Mouse (Mus musculus): ENCODE data around the gene Ctsll3. TPM values are rescaled to one million over a fixed set of nuclear protein-coding genes. Genes with fewer than 3 reads are reported as not detected.

Ctsll3 gene
- total RNA-seq, 2 experiments from 2014 or later = not detected

DNA sequence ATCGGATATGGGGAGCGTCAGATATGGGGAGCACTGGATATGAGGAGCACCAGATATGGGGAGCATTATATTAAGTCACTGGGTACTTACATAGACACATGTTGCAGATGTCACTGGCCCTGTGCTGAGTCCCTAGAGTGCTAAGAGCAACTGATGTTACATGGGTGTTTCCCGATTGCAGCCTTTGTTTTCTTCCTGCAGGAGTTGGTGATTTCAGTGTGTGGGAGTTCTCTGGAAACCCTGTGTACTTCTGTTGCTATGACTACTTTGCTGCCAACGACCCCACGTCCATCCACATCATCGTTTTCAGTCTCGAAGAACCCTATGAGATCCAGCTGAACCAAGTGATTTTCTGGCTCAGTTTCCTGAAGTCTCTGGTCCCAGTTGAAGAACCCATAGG lies 51.7 kb downstream of the Ctsll3 start:
- no peak for ATAC-seq (replicated peaks; ENCODE audit: low FRiP score, low TSS enrichment, poor library complexity, severe bottlenecking)

DNA sequence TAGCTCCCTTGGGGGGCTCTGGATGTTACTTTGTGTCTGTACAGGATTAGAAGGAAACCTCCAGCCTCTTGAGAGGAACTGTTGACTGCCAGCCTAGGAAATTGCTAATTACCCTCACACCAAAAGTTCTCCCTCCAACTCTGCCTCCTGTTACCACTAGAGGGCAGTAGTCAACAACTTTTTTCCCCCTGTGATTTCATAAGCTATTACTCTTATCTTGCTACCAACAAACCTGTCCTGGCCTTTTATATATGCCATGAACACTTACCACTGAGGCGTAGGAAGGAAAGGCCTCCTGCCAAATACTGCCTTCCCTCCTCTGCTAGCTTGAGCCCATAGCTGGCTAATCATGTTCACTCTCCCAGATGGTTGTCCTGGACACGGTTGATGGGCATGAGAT lies 54.1 kb downstream of the Ctsll3 start:
- ATAC-seq (replicated peaks; ENCODE audit: low FRiP score, low TSS enrichment, poor library complexity, severe bottlenecking) = no peak

Other genes starting within 250 kb of the Ctsll3 start
- 13.9 and 19.9 TPM in 2 replicates for gene Dapk1, start 200.9 kb downstream of the Ctsll3 start, total RNA-seq (2014; fragmentation: Nextera tagmentation)
- 8.2 and 10.4 TPM in 2 replicates for gene Dapk1, start 200.9 kb downstream of the Ctsll3 start, total RNA-seq (2017)
- not detected in 2 replicates for gene BC051665, start 16.5 kb downstream of the Ctsll3 start, total RNA-seq (2014; fragmentation: Nextera tagmentation)
- not detected in 2 replicates for gene BC051665, start 16.5 kb downstream of the Ctsll3 start, total RNA-seq (2017)
- gene 4930486L24Rik, start 61.6 kb upstream of the Ctsll3 start, total RNA-seq (2014; fragmentation: Nextera tagmentation) = not detected in 2 replicates
- 0.15 and 0.99 TPM in 2 replicates for gene 4930486L24Rik, start 61.6 kb upstream of the Ctsll3 start, total RNA-seq (2017)
- gene Gm49392, start 94.0 kb upstream of the Ctsll3 start, total RNA-seq (2014; fragmentation: Nextera tagmentation) = not detected in 2 replicates
- not detected in 2 replicates for gene Gm49392, start 94.0 kb upstream of the Ctsll3 start, total RNA-seq (2017)
- 1.9 and 2.1 TPM in 2 replicates for gene Ctla2b, start 94.6 kb upstream of the Ctsll3 start, total RNA-seq (2014; fragmentation: Nextera tagmentation)
- gene Ctla2b, start 94.6 kb upstream of the Ctsll3 start, total RNA-seq (2017) = 13.2 and 27.5 TPM in 2 replicates
- gene Tpbpb, start 102.0 kb upstream of the Ctsll3 start, total RNA-seq (2014; fragmentation: Nextera tagmentation) = not detected in 2 replicates
- not detected in 2 replicates for gene Tpbpb, start 102.0 kb upstream of the Ctsll3 start, total RNA-seq (2017)
- not detected in 2 replicates for gene Gm49393, start 132.7 kb upstream of the Ctsll3 start, total RNA-seq (2014; fragmentation: Nextera tagmentation)
- gene Gm49393, start 132.7 kb upstream of the Ctsll3 start, total RNA-seq (2017) = not detected in 2 replicates
- gene Gm49391, start 133.7 kb upstream of the Ctsll3 start, total RNA-seq (2014; fragmentation: Nextera tagmentation) = not detected in 2 replicates
- 0.91 and 6.9 TPM in 2 replicates for gene Gm49391, start 133.7 kb upstream of the Ctsll3 start, total RNA-seq (2017)
- 19.0 and 39.1 TPM in 2 replicates for gene Ctla2a, start 133.8 kb upstream of the Ctsll3 start, total RNA-seq (2014; fragmentation: Nextera tagmentation)
- gene Ctla2a, start 133.8 kb upstream of the Ctsll3 start, total RNA-seq (2017) = 93.3 and 277 TPM in 2 replicates
- gene Tpbpa, start 139.1 kb upstream of the Ctsll3 start, total RNA-seq (2014; fragmentation: Nextera tagmentation) = not detected in 2 replicates
- gene Tpbpa, start 139.1 kb upstream of the Ctsll3 start, total RNA-seq (2017) = not detected in 2 replicates
- gene Ctsj, start 203.1 kb upstream of the Ctsll3 start, total RNA-seq (2014; fragmentation: Nextera tagmentation) = not detected in 2 replicates
- not detected in 2 replicates for gene Ctsj, start 203.1 kb upstream of the Ctsll3 start, total RNA-seq (2017)
- gene Ctsq, start 237.8 kb upstream of the Ctsll3 start, total RNA-seq (2014; fragmentation: Nextera tagmentation) = not detected in 2 replicates
- not detected in 2 replicates for gene Ctsq, start 237.8 kb upstream of the Ctsll3 start, total RNA-seq (2017)

Measured in megakaryocyte-erythroid progenitor cell, adult 5-6 weeks (primary cell).